Mouse (Mus musculus) erythroblast, embryonic 14.5 days (primary cell): Measurements from ENCODE around the gene Mrpl48.

Experiments used
- GATA1 ChIP-seq: IDR thresholded peaks from 2 replicates; pipeline ENCODE4 v1.6.1; 2012; ENCODE audit warnings: low read length, inconsistent platforms, mixed read lengths
- TAL1 ChIP-seq: IDR thresholded peaks from 3 replicates; pipeline ENCODE4 v1.6.1; 2012; ENCODE audit warnings: low read length, inconsistent platforms, mixed read lengths

- TF ChIP-seq GATA1 (no peak), TAL1 (no peak)
Measured at GRCm38 (mm10) chr7:100544437-100544836, 63.7 kb downstream of the Mrpl48 start.
